ENCODE assay signal across 25 mouse cellular contexts in the genomic region with DNA sequence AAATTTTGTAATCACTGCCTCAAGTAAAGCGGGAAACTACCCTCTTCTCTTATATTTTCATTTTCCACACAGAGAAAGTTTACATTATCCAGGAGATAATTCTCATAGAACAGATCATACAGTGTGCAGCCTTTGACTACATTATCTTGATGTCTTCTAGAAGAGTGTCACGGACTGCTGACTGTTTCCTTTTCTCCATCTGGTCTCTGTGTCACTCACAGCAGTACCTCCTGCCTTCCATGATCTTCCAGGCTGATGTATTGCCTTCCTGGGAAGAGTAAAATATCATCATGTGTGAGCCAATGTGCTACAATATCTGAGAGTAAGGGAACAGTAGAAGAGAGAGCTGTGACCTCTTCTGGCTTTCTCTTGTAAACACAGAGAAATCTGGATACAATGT.
"Had no signal": no experiment of that assay in that cellular context is flagged by ENCODE, and none has a peak within 500 bp of the region (broad histone marks: within the 10 kb centered on the region; RNA-seq: fewer than 3 reads in every experiment).

No protein-coding gene starts in this region.

- H3K4me2 ChIP-seq: limb, embryonic 13.5 days; liver, embryonic 12.5 days; liver, embryonic 15.5 days; lung, embryonic 15.5 days; neural tube, embryonic 12.5 days; neural tube, embryonic 15.5 days had no signal

- ATAC-seq: liver, embryonic 12.5 days had no signal

- H3K9ac ChIP-seq: limb, embryonic 13.5 days; liver, embryonic 12.5 days; liver, embryonic 15.5 days; lung, embryonic 15.5 days; neural tube, embryonic 12.5 days; neural tube, embryonic 15.5 days had no signal

- DNase-seq: kidney, postnatal 25 days; layer of hippocampus, adult 9-11 months; liver; lung, adult 18-20 months; lung, postnatal 10 days; lung, postnatal 36 days; midbrain, embryonic 14.5 days; right cerebral cortex, adult 18-20 months; right cerebral cortex, postnatal 14 days; right cerebral cortex, postnatal 4 days; thymus, adult 2 months; thymus, postnatal 14 days; thymus, postnatal 4 days had no signal

- H3K9me3 ChIP-seq: limb, embryonic 10.5 days; limb, embryonic 13.5 days; liver, embryonic 12.5 days; liver, embryonic 15.5 days; lung, embryonic 15.5 days; megakaryocyte, embryonic 14.5 days; midbrain, embryonic 10.5 days; neural tube, embryonic 12.5 days; neural tube, embryonic 15.5 days had no signal

- H3K27me3 ChIP-seq: limb, embryonic 13.5 days; liver, embryonic 12.5 days; liver, embryonic 15.5 days; lung, embryonic 15.5 days; megakaryocyte, embryonic 14.5 days; neural tube, embryonic 12.5 days; neural tube, embryonic 15.5 days had no signal

- H3K27ac ChIP-seq: kidney, postnatal 0 days; layer of hippocampus, adult 2 months; limb, embryonic 10.5 days; limb, embryonic 13.5 days; liver, embryonic 12.5 days; liver, embryonic 15.5 days; lung, embryonic 15.5 days; midbrain, embryonic 10.5 days; neural tube, embryonic 12.5 days; neural tube, embryonic 15.5 days; stomach, postnatal 0 days had no signal

- H3K4me1 ChIP-seq: limb, embryonic 10.5 days; limb, embryonic 13.5 days; liver, embryonic 12.5 days; liver, embryonic 15.5 days; lung, embryonic 15.5 days; megakaryocyte, embryonic 14.5 days; midbrain, embryonic 10.5 days; neural tube, embryonic 12.5 days; neural tube, embryonic 15.5 days had no signal

- H3K36me3 ChIP-seq: limb, embryonic 10.5 days; limb, embryonic 13.5 days; liver, embryonic 12.5 days; liver, embryonic 15.5 days; lung, embryonic 15.5 days; midbrain, embryonic 10.5 days; neural tube, embryonic 12.5 days; neural tube, embryonic 15.5 days had no signal

- H3K4me3 ChIP-seq: layer of hippocampus, adult 2 months; limb, embryonic 10.5 days; limb, embryonic 13.5 days; liver, embryonic 12.5 days; liver, embryonic 15.5 days; lung, embryonic 15.5 days; megakaryocyte, embryonic 14.5 days; midbrain, embryonic 10.5 days; neural tube, embryonic 12.5 days; neural tube, embryonic 15.5 days had no signal
